Mouse (Mus musculus) T-helper 17 cell (primary cell): ENCODE measurements at regions not wholly inside any gene's neighbourhood (a gene's known extent, or its start where the extent isn't known, plus 50 kb on each side); places are given as distances from the start of the nearest gene placed in this dataset.

ENCODE experiments used
- in situ Hi-C, 2 experiments: fragments of 300-600 bp; cut with MboI, MseI; formaldehyde crosslinking; loops; 1 replicate in 1 of 2; 2 replicates in 1 of 2; pipeline ENCODE4 v1.15.1; 2025; ENCODE audit warnings: high pct_unique_total_duplicates in 2 of 2

DNA sequence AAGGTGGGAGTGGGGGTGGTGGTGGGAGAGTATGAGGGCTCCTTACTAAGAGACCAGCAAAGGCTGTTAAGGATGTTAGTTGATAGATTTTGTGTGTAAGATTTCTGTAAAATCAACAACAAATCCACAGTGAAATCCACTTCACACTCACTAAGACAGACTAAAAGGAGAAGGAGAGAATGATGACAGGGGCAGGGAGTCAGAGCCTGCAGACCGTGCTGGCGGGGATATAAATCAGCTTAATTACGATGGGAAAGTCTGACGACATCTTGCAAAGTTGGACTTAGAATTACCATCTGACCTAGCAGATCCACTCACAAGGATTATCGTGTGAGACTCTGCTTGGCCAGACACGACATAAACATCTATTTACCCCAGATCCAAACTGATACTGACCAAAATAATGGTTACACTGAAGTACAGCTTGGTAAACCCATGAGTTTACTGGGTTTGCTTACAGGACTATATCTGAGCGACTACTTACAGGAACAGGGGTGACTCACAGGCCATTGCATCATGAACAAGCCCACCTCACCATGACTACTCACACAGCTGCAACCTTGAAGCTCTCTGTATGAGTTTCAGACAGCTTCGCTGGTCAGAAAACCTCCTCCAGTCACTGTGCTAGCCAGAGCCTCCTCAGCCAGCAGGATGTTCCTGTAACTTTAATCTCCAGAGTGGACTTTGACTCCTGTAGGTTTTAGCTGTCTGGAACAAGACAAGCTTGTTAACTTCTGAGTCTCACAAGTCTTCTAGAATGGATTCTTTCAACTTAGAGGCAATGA is 50.5 kb upstream of the Ednra start:
- in situ Hi-C loops = no loop called here

DNA sequence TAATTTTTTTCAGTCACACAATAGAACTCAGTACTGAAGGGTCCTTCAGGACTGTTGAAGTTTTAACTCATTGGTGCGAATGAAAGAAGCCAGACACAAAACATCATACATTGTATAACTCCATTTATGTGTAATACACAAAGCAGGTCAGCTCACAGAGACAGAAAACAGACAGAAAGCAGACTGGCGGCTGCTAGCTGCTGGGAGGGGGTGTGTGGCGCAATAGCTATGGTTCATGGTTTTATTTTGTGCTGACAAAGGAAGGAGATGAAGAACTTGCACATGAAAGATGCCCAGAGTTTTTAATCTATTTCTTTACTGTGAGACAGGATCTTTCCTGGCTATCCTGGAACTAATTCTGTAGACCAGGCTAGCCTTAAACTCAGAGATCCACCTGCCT is 51.3 kb upstream of the Ednra start:
- in situ Hi-C loops = no loop called here

DNA sequence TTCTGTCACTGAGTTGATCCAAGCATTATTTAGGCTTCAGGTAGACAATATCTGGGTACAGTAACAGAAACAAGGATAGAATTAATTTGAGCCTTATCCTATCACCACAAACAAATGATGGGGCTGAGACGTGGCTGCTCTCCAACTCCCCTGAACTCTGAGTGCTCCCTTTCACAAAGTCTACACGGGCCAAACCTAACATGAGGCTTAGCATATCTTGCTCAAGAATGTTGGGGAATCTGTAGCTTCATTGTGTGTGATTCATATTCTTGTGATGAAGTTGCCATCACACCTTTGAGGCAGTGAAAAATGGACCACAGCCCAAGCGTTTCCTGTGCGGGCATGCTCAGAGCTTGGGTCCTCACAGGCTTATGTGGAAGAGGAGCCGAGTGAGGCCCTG is 53.3 kb upstream of the Ednra start:
- in situ Hi-C loops = no loop called here

DNA sequence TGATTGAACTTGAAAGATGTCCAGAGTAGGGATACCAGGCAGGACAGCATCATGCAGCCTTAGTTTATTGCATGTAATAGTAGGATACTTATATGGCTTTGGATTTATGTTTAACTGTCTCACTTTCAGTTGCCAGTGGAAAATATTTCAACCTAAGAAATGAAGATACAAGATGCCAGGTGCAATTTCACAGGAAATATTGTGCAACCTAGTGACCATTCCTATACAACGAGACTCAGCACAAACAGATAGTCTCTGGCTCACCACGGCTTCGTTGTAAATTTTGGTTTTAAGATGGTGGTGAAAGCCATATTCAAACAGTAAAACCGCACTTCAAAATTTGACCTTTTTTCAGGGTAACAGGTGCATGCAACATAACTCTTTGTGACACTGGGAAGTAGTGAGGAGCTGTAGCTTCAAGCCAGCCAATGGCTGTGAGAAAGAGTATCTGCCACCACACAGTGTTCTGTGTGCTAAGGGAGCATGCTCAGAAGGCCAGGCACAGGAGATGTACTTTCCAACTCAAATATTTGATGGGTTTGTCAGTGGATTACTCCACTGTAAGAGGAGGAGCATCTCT is 61.5 kb upstream of the Ednra start:
- in situ Hi-C loops = no loop called here

DNA sequence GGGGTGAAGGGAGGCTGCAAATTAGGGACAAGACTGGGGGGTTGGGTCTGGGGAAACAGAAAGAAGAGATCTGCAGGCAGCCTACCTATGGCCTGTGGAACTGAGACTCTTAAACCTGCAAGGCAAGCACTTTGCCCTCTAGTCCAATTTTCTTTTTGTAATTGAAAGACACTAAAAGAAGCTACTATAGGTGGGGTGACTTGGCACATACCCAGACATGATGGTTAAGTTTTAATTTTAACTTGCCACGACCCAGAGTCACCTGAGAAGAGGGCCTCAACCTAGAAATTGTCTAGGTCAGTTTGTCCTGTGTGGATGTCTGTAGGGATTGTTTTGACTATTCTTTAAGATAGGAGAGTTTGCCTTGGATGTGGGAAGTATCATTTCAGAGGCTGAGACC is 70.6 kb upstream of the Ednra start:
- in situ Hi-C loops = no loop called here

DNA sequence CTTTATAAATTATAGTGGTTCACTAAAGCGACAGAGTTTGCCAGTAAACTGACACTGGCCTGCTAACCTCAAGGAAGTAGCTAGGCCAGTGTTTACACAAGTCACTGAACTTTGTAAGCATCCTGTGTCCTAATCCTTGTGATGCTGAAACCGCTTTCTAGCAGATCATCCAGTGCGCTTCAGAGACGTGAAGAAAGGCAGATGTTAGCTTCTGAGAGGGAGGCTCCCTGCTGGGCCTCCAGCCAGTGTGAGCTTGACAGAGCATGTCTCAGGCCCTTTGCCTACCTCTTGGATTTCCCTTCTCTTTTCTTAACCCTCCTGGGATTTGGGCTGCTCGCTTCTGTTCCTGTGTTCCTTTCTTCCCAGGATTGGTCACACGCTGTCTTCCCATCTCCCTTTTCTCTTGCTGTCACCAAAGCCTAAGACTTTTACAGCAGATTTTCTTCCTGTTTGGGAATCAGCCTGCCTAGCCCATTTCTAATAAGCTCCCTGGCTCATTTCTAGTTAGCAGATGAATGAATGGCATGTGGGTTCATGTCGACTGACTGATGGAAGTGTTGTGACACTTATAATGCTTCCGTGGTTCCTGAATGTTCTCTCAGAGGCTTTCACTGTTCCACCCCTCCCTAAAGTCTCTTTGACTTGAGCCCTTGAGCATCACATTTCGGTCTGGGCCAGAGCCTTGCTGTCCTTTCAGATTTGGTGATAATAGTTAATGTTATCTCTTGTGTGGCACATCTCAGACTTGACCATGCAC is 79.1 kb upstream of the Ednra start:
- in situ Hi-C loops = no loop called here

DNA sequence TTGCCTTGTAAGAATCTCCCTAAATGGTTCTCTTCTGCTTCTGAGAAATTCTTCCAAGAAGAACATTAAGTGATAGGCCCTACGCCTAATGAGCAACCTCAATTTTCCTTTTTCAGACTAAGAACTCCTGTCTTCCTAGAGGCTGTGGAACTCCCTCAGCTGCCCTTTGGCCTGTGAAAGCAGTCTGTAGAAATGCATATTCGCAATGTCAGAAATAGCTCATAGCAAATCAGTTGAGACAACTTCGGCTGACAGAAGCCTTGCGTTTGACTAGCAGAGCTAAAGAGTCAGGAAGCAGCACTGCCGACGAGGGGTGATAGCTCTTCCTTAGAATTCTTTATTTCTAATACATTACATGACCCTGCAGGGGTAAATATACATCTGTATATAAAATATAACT is 80.3 kb upstream of the Ednra start:
- in situ Hi-C loops = no loop called here

DNA sequence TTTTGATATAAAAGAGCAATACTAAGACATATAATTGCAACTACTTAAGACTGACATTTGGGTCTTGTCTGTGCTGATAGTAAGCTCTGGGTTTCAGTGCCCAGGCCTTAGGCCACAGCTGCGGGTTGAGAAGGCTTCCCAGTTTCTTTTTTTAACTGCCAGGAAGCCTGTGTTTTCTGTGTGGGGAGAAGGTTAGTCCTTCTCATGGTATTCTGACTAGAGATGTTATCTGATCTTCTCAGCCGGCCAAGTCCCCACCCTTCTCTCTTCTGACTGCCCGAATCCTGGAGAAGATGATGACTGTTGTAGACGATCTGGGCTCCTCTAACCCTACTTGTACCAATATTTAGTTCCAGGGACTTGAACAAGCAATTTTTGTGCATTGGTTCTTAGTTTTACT is 80.7 kb upstream of the Ednra start:
- in situ Hi-C loops = no loop called here

DNA sequence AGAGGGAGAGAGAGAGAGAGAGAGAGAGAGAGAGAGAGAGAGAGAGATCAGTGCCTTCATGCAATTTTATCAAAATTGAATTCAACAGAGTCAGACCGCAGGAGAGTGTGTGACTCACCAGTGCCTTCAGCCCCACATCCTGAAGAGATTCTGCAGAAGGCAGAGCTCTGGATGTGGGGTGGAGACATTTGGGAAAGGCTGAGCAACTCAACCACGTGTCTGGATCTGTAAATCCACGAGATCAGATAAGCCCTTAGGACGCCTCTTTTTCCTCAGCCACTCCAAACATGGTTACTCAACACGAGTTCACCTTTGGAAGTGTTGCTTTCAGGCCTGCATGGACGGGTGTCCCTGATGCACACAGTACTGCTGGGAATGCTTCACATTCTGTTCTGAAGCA is 81.4 kb upstream of the Ednra start:
- in situ Hi-C loops = no loop called here

DNA sequence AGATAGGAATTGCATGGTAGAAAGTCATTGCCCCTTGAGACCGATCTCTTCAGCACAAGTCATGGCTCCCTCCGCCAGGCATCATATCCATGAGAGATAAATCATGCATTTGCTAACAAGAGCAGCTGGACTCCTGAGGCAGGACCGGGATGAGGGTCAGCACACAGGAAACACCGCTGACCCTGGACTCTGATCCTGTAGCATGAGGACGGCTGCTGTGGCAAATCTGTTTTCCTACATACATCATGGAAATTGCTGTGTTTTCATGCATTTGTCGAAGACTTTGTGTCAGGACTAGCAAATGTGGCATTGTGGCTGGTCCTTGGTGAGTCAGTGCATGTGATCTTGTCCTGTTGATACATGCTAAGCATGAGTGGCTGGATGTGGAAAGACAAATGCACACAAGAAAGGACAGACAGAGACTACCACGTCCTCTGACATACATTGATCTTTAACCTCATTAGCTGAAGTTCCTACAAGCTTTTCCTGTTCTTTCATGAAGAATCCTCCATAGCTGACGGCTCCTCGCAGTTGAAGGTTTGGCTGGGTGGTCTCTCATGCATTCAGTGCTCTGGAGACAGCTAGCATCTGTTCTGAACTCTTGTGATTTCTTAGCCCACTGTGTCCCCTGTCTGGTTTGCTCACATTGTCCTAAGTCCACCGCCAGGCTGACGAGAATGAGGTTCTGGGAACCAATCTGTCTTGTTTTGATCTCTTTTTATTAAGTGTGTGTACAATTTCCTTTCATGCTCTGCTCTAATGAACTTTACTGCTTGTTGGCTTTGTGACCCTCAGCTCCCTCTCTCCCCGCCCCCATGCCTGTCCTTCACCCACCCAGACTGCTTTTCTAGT is 90.8 kb upstream of the Ednra start:
- in situ Hi-C loops = no loop called here

DNA sequence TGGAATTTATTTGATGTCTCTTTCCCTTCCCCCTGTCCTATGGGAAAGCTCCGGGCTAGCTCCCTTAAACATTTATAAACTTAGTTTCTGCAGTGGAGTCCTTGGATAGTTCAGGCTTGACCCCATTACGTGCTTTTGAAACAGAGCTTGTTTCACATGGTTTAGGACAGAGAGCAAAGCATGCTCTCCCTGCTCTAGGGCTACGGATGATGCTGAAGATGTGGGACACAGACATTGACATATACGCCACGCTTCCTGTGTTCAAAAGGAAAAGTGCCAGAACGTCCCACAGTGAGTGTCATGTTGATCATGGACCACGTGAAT is 91.3 kb upstream of the Ednra start:
- in situ Hi-C loops = no loop called here

DNA sequence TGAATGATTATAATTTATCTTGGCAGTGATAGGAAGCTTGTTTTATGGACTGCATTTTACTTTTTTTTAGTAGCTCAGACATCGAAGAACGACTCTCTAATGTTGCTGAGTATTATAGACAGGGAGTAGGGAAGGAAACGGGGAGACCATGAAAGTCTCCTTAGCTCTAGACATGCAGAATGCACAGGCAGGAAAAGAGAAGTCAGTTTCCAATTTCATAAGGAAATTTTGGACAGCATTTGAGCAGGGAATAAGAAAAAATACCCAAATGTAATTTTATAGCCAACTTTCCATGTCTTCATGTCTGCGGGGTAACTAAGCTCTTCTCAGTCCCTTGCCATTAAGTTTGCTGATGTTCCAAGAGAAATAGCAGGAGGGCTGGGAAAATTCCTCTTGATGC is 92.0 kb upstream of the Ednra start:
- in situ Hi-C loops = no loop called here

DNA sequence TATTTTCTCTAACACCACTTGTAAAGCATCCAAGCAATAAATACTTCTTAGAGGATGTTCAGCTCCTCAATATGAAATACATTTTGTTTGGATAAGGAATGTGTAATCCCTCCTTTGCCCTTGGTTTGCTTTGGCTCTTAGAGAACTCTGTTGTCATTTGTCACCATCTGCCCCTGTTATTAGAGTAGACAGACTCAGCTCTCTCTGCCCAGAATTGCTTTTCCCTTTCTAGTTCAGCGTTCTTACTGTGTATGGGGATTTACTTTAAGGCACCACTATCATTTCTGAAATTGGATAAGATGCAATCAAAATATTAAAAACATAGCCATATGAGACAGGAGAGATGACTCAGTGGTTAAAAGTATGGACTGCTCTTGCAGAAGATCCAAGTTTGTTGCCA is 101.5 kb upstream of the Ednra start:
- in situ Hi-C loops = no loop called here

DNA sequence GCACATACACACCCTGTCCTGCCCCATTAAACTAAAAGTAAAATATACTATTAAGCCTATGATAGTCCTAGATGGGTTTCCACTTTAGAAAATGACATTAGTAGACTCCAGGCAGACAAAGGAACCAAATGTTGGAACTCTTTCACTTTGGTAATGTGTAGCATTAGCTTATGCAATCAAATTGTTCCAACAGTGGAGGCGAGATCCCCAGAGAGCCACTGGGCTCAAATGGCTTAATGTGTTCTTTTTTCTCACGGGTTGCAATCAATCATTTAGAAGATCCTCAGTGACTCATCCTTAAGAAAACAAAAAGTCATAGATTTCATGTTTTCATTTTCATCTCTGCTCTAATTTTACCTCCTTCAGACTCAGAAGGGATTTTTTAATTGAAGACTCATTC is 102.0 kb upstream of the Ednra start:
- in situ Hi-C loops = no loop called here

DNA sequence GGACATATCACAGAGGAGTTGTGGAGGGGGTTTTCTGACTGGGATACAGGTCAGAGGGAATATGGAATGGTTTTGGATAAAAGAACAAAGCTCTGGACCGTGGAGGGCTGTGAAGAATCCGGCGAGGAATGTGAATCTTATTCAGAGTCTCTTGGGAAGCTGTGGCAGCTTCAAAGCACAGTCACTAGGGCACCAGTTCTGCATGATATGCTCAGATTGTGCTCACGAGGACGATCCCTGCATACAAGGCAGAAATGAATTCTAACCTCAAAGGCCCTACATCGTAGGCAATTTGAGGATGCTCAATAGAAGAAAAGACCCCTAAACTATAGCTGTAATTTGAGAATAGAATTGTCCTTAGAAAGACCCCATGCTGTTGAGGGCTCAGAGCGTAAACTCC is 103.8 kb upstream of the Ednra start:
- in situ Hi-C loops = no loop called here

DNA sequence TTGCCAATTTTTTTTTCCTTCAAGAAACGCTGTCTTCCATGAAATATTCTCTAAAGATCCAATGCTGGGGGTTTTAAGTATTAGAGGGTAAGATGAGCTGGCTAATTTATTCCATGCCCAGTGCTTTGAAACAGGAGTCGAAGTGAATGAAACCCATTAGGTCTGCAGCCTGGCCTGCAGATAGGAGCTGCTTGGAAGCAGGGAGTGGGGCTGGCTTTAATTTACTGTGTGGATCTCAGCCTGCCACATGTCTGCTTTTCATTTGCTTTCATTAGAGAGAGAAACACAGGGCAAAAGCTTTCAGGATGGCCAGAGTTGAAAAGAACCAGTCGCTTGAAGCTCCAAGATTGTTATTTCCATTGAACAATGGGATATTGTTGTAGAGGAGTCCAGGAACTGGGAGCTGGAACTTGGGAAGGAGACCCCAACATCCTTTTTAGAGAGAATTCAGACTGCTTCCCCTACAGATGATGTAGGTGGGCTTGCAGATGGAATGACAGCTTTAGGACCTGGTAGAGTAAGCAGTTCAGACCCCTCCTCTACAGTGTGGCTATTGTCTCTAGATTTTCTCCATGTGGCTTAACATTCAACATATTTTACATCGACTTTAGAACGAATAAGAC is 105.0 kb upstream of the Ednra start:
- in situ Hi-C loops = no loop called here

DNA sequence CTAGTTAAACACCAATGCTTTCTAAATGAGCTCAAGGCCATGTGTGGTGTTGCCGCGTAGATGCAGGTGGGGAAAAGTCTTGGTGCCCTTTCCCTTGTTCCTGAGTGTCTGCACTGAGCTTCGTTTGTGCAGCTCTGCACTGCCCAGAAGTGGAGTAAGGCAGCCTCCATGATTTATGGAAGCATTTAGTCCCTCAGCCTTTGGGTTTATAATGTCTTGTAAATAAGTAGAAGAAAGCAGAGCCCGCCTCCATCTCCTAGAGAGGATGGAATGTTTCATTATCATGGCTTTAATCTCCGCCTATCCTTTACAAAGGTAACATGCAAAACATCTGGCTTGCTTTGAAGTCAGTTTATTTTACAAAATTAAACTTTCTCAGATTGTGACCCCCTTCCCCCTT is 105.5 kb upstream of the Ednra start:
- in situ Hi-C loops = no loop called here

DNA sequence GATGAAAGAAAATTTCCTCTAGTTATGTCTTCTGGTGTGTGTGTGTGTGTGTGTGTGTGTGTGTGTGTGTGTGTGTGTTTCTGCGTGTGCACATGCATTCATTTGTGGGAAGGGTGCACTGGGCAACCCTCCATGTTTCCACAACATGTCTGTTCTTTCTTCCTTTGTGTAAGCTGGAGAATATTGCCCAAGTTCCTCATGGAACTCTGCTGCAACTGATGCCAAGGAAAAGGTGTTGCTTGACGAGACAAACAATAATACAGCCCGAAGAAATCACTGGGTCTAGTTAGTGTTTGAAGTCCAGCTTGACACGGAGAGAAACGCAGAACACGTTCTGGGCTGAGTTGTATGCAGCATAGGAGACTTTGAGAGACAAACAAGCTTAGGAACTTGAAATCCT is 110.0 kb upstream of the Ednra start:
- in situ Hi-C loops = no loop called here

DNA sequence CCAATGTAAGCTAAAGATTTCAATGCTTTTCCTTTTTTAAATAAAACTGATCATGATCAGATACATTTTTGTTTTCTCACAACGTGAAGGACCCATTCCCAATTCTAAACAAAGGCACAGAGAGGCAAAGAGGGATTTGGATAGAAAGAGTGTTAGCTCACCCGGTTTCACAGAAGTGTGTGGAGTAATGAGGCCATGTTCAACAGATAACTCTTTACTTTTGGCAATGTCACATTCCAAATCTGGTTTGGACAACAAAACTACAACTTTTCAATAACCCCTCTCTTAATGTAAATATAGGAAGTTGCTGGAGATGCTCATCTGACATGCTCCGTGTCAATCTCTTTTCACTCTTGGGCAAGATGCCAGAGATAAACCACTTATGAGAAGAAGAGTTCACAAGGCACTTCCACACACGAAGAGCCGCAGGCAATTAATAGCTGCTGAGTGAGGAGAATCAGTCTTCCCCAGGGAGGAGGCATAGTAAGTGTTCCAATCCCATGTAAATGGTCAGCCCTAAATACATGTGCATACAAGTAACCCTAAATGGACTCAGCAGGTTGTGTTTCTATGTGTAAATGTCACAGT is 112.7 kb upstream of the Ednra start:
- in situ Hi-C loops = no loop called here

DNA sequence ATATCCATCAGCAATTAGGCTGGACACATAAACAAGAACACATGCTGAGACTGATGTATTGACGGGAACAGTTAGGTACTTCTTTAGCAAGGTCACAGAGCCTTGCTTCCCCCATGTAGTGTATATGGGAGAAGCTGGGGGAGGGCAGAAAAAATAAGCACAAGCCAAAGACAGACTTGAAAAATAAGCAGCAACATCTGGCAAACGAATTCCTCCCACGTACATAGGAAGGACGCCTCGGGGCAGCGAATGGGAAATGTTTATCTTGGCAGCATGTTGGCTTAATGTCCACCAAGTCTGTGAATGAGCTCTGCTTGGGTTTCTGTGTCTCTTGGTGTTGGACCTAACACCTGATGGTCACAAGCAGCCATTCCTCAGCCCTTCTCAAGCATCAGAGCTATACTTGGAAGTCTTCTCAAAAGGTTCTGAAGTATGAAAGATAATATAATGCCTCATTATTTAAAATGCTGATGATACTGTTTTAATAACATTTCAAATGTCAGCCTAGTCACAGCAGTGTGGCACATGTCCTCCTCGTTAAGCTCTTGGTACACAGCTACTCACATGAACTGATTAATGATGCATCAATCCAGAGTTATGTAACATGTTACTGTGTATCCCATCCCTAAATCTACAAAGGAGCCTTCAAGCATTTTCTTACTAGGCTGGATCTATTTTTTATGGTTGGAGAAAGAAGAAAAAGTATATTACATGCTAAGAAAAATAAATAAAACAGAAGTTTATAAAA is 118.3 kb upstream of the Ednra start:
- in situ Hi-C loops = loop anchor here in 1 of 2 experiments (5.0 kb wide), 1 partner anchor 80 kb away; no protein-coding TSS in a partner anchor
